Mouse (Mus musculus): ENCODE measurements around the gene Efemp1.

Gene Efemp1

GRCm38 (mm10) chr11:28853102-28853800 lies at the start of gene Efemp1:
Gene Efemp1 (plus strand): TSS chr11:28853204.
- peak; percentile 5 to 10 for DNase-seq

- peak in 1 of 2 experiments; percentile 14 for DNase-seq
Measured at GRCm38 (mm10) chr11:28808685-28809084, 44.3 kb upstream of the Efemp1 start.

GRCm38 (mm10) chr11:28811874-28812273 lies 41.1 kb upstream of the Efemp1 start:
- DNase-seq, result no peak

GRCm38 (mm10) chr11:28812564-28812963 lies 40.4 kb upstream of the Efemp1 start:
- no peak for DNase-seq

- DNase-seq, result no peak
Measured at GRCm38 (mm10) chr11:28817405-28817804, 35.6 kb upstream of the Efemp1 start.

- no peak for DNase-seq
Measured at GRCm38 (mm10) chr11:28826950-28827349, 26.1 kb upstream of the Efemp1 start.

GRCm38 (mm10) chr11:28833809-28834208 lies 19.2 kb upstream of the Efemp1 start:
- DNase-seq, result no peak

GRCm38 (mm10) chr11:28835141-28835540 lies 17.9 kb upstream of the Efemp1 start:
- no peak for DNase-seq

GRCm38 (mm10) chr11:28849841-28850240 lies 3.2 kb upstream of the Efemp1 start:
- DNase-seq, result no peak

GRCm38 (mm10) chr11:28851645-28852044 lies 1.4 kb upstream of the Efemp1 start:
- DNase-seq, result no peak

- DNase-seq, result no peak
Measured at GRCm38 (mm10) chr11:28852361-28852919, 564 bp upstream of the Efemp1 start.

- DNase-seq, result no peak
Measured at GRCm38 (mm10) chr11:28859125-28859524, 6.1 kb downstream of the Efemp1 start.

GRCm38 (mm10) chr11:28869129-28869528 lies 16.1 kb downstream of the Efemp1 start:
- no peak for DNase-seq

- DNase-seq, result no peak
Measured at GRCm38 (mm10) chr11:28881381-28881976, 28.5 kb downstream of the Efemp1 start.

GRCm38 (mm10) chr11:28883106-28883505 lies 30.1 kb downstream of the Efemp1 start:
- no peak for DNase-seq

- no peak for DNase-seq
Measured at GRCm38 (mm10) chr11:28889538-28889937, 36.5 kb downstream of the Efemp1 start.

GRCm38 (mm10) chr11:28891515-28891914 lies 38.5 kb downstream of the Efemp1 start:
- DNase-seq, result no peak

GRCm38 (mm10) chr11:28899420-28899819 lies 46.4 kb downstream of the Efemp1 start:
- DNase-seq, result no peak

- no peak for DNase-seq
Measured at GRCm38 (mm10) chr11:28904596-28904995, 51.6 kb downstream of the Efemp1 start.

- no peak for DNase-seq
Measured at GRCm38 (mm10) chr11:28906288-28906687, 53.3 kb downstream of the Efemp1 start.

- DNase-seq, result no peak
Measured at GRCm38 (mm10) chr11:28908908-28909545, 56.0 kb downstream of the Efemp1 start.

- DNase-seq, result no peak
Measured at GRCm38 (mm10) chr11:28912469-28913138, 59.6 kb downstream of the Efemp1 start.

- peak in 1 of 2 experiments; percentile 1 for DNase-seq
Measured at GRCm38 (mm10) chr11:28934449-28934848, 81.4 kb downstream of the Efemp1 start.
